Mouse (Mus musculus) liver, embryonic 14.5 days (tissue): ENCODE data around the gene Arxes2. TPM values are rescaled to one million over a fixed set of nuclear protein-coding genes. Genes with fewer than 3 reads are reported as not detected.
A peak's percentile ranks its signal among the peaks of the same experiment; 100 is the strongest.
"Not testable (repeated sequence)": the region's sequence is repeated elsewhere in the genome, so short reads cannot be mapped to it uniquely, and the experiment has no call there.

Experiments used
- ATAC-seq: fragments of 200-750 bp; cut with Nextera tagmentation; 2 replicates; pipeline ENCODE4 v1.8.0; 2017; ENCODE audit warnings: moderate number of reproducible peaks, mild to moderate bottlenecking, moderate library complexity; ENCODE audit not compliant: insufficient read depth
- DNase-seq, 3 experiments: peaks; one replicate each; pipeline ENCODE4 v3.0.0-alpha.2; 2012 to 2013; ENCODE audit warnings: low read depth in 3 of 3, low spot score in 3 of 3
- H3K27ac ChIP-seq: fragments of 300-500 bp; sonication (generic); 2 replicates; pipeline ENCODE4 v1.5.1; 2014; ENCODE audit warnings: moderate library complexity, mild to moderate bottlenecking, control low read depth, inconsistent platforms
- H3K27me3 ChIP-seq: fragments of 300-500 bp; sonication (generic); 2 replicates; pipeline ENCODE4 v1.6.1; 2014; ENCODE audit warnings: mild to moderate bottlenecking, low read length, moderate library complexity; ENCODE audit not compliant: control insufficient read depth, insufficient read depth
- H3K36me3 ChIP-seq: fragments of 300-500 bp; sonication (generic); replicated peaks from 2 replicates; pipeline ENCODE4 v1.6.1; 2014; ENCODE audit warnings: low read depth; ENCODE audit not compliant: control insufficient read depth, insufficient read depth
- H3K4me1 ChIP-seq, 2 experiments: fragments of 200-500 bp in 1 of 2; fragments of 300-500 bp in 1 of 2; sonication (generic) in 1 of 2; replicated peaks; 2 replicates each; pipeline ENCODE4 v1.6.1; 2012 to 2014; ENCODE audit warnings: antibody characterized with exemption in 1 of 2, inconsistent platforms in 1 of 2, low read length in 1 of 2; ENCODE audit not compliant: control insufficient read depth in 2 of 2, insufficient read depth in 2 of 2
- H3K4me2 ChIP-seq: fragments of 300-500 bp; sonication (generic); 2 replicates; pipeline ENCODE4 v1.6.1; 2014; ENCODE audit warnings: low read depth, mild to moderate bottlenecking, control low read depth, moderate library complexity
- H3K4me3 ChIP-seq, 2 experiments: fragments of 200-500 bp in 1 of 2; fragments of 300-500 bp in 1 of 2; sonication (generic) in 1 of 2; 2 replicates each; pipeline ENCODE4 v1.5.1; 2012 to 2014; ENCODE audit warnings: low read depth in 2 of 2, low read length in 2 of 2, mild to moderate bottlenecking in 2 of 2, control low read depth in 1 of 2, inconsistent platforms in 1 of 2, moderate library complexity in 1 of 2; ENCODE audit not compliant: insufficient read depth in 1 of 2
- H3K9ac ChIP-seq: fragments of 300-500 bp; sonication (generic); replicated peaks from 2 replicates; pipeline ENCODE4 v1.6.1; 2014; ENCODE audit warnings: mild to moderate bottlenecking, control low read depth, moderate library complexity
- H3K9me3 ChIP-seq: fragments of 300-500 bp; sonication (generic); 2 replicates; pipeline ENCODE4 v1.6.1; 2016; ENCODE audit warnings: low read length, mixed read lengths; ENCODE audit not compliant: control insufficient read depth
- CTCF ChIP-seq: IDR thresholded peaks from 2 replicates; pipeline ENCODE4 v1.5.1; 2016; ENCODE audit warnings: antibody characterized with exemption, low read depth, control low read depth
- EP300 ChIP-seq: IDR thresholded peaks from 2 replicates; pipeline ENCODE4 v1.6.1; 2016; ENCODE audit warnings: antibody characterized with exemption, low read depth
- WGBS: fragments of 180-500 bp; shearing (Covaris S2); extraction: QIAGEN DNeasy Blood & Tissue Kit; methylation state at CpG from one replicate; pipeline ENCODE4 v1.1.7; 2014; ENCODE audit not compliant: insufficient replicate concordance; 5-methylcytosine and 5-hydroxymethylcytosine counted together
- polyA plus RNA-seq, 2 experiments: library from polyadenylated mRNA; depleted of rRNA in 1 of 2; stranded (reverse) in 1 of 2; unstranded in 1 of 2; fragments of >200 nt; fragmentation: Nextera tagmentation in 1 of 2; extraction: Ambion mirVana in 1 of 2; gene quantifications; 2 replicates each; pipeline versions ENCODE4 v1.2.1 to v1.2.3; 2012 to 2014

Arxes2 gene
- polyA plus RNA-seq, 2 experiments, result 8.3 to 15.9 TPM

DNA sequence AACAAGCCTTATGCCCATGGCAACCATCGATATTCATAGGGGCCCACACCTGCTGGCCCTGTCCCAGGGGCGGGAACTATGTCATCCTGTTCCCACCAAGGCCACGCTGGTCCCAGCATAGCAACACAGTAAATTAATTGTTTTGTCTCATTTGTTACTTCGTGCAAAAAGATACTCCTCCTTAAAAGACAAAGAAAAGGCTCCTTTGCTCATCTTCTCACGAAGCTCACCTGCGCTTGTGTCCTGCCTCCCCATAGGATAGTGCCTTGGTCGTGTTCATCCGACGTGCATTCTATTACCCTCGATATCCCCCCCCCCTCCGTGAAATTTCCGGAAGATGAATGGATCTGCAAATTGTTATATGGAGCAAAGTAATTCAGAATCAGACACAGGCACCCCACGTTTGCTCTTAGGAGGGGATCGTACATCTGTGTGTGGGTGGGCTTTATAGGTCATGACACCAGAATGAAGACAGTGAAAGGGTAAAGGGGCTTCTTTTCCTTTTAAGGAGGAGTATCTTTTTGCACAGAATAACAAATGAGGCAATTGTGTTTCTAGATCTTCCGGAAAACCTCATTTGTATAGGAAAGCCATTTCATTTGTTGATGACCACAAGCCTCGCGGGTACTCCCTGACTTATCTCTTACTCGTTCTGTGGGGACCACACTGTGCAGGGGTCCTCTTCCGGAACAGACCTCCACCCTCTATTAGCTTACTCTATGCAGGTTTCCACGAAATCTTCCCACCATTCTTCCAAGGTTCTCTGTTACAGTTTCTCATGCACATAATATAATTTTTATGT lies 19.0 kb upstream of the Arxes2 start:
- DNase-seq, result no peak
- no peak overlapping the region for H3K4me2 ChIP-seq
- no peaks in the 10 kb centered on the region for H3K36me3 ChIP-seq
- no peaks in the 10 kb centered on the region for H3K27me3 ChIP-seq
- H3K9ac ChIP-seq, result no peak overlapping the region
- 54% methylated on average over 20 of the region's 20 CpGs for WGBS
- H3K4me1 ChIP-seq, result no peaks in the 10 kb centered on the region
- TF ChIP-seq CTCF, result no peak
- TF ChIP-seq EP300, result no peak
- ATAC-seq, result no peak
- no peak overlapping the region for H3K4me3 ChIP-seq
- no peaks in the 10 kb centered on the region for H3K9me3 ChIP-seq
- no peak overlapping the region for H3K27ac ChIP-seq

DNA sequence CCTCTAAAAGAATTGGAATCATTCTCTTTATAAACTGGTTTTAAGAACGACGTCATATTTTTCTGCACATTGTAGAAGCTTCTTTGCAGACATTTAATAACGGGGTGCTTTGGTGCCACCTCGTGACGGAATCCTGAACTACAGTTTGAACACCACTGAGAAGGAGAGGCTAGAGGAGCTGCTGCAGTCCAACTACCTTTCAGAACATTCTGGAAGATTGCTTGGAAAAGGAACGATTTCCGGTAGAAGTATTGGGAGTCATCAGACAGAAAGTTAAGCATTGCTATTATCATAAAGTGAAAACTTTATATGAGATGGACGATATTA lies 18.4 kb upstream of the Arxes2 start:
- Histone ChIP-seq H3K4me1 (no peaks in the 10 kb centered on the region), H3K27me3 (no peaks in the 10 kb centered on the region), H3K4me2 (no peak overlapping the region), H3K4me3 (no peak overlapping the region), H3K36me3 (no peaks in the 10 kb centered on the region), H3K27ac (no peak overlapping the region), H3K9me3 (no peaks in the 10 kb centered on the region), H3K9ac (no peak overlapping the region)
- ATAC-seq (no peak), DNase-seq (peak; percentile 7 to 17 (median 13))
- TF ChIP-seq CTCF (peak; percentile 51), EP300 (no peak)
- WGBS, result 16% methylated on average over 8 of the region's 8 CpGs

DNA sequence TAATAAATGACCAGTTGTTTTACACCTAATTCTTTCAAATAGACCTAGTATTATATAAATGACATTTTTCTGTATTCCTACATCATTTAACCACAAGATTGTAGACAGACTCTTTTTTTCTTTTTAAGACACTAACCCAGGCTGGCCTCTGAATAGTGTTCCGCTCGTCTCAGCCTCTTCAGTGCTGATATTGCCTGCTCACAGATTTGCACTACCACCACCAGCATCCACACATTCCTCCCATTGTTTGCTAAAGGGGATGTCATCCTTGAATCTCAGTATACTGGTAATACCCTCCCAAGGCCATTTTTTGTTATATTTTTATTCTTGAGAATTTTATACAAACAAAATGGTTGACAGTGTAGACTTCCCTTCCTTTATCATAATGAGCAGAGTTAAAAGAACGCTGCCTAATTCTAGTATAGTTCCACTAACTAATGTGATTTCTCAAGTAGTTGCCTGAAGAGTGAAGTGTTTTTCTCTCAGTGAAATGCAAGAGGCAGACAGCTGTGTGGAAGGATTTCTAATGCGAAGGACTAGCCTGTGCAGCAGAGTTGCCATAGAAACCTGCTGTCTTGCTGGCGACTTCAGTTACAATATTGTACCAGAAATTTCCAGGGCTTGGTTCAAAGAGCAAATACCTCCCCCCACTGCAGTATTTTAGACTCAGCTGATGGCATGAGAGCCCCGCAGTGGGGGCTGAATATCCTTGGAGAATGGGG lies 8.9 kb upstream of the Arxes2 start:
- no peaks in the 10 kb centered on the region for H3K4me1 ChIP-seq
- H3K9me3 ChIP-seq, result no peaks in the 10 kb centered on the region
- H3K4me2 ChIP-seq, result no peak overlapping the region
- no peak overlapping the region for H3K9ac ChIP-seq
- no peak for ATAC-seq
- H3K27ac ChIP-seq, result no peak overlapping the region
- no peak for DNase-seq
- WGBS, result 61% methylated on average over 6 of the region's 6 CpGs
- no peaks in the 10 kb centered on the region for H3K27me3 ChIP-seq
- no peak overlapping the region for H3K4me3 ChIP-seq
- no peak for TF ChIP-seq CTCF
- TF ChIP-seq EP300, result no peak
- no peaks in the 10 kb centered on the region for H3K36me3 ChIP-seq

DNA sequence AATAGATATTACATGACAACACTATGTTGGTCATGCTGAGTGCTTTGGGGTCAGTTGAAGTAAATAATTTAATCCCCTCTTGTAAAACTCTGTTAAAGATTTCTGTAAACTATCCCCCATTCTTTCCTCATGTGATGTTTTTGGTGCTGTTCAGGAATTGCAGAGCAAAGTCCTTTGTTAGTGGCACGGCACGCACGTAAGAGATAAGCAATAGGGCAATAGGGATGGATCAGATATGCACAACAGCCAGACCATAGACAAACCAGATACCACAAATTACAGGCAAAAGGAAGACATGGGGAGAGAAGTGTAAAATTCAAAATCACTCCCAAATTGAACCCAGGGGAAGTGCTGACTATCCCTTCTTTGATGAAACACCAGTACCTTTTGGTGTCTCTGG lies 7.4 kb upstream of the Arxes2 start:
- TF ChIP-seq EP300 (no peak), CTCF (no peak)
- H3K27ac ChIP-seq, result no peak overlapping the region
- no peak overlapping the region for H3K4me3 ChIP-seq
- DNase-seq, result no peak
- H3K27me3 ChIP-seq, result no peaks in the 10 kb centered on the region
- 45% methylated on average over 3 of the region's 3 CpGs for WGBS
- no peaks in the 10 kb centered on the region for H3K4me1 ChIP-seq
- H3K36me3 ChIP-seq, result no peaks in the 10 kb centered on the region
- no peak for ATAC-seq
- H3K4me2 ChIP-seq, result no peak overlapping the region
- H3K9ac ChIP-seq, result no peak overlapping the region
- H3K9me3 ChIP-seq, result no peaks in the 10 kb centered on the region

GRCm38 (mm10) chrX:135990661-135991060 lies 3.0 kb upstream of the Arxes2 start:
- H3K36me3 ChIP-seq, result no peaks in the 10 kb centered on the region
- WGBS, result 63% methylated on average over 2 of the region's 2 CpGs
- no peak overlapping the region for H3K4me2 ChIP-seq
- H3K9me3 ChIP-seq, result no peaks in the 10 kb centered on the region
- no peaks in the 10 kb centered on the region for H3K4me1 ChIP-seq
- no peak for ATAC-seq
- DNase-seq, result no peak
- no peak overlapping the region for H3K27ac ChIP-seq
- TF ChIP-seq EP300 (no peak), CTCF (no peak)
- H3K27me3 ChIP-seq, result no peaks in the 10 kb centered on the region
- H3K4me3 ChIP-seq, result no peak overlapping the region
- no peak overlapping the region for H3K9ac ChIP-seq

- H3K4me3 ChIP-seq, H3K4me1 ChIP-seq, H3K27me3 ChIP-seq, H3K9me3 ChIP-seq, H3K36me3 ChIP-seq, DNase-seq, H3K4me2 ChIP-seq, H3K9ac ChIP-seq, H3K27ac ChIP-seq: not testable (repeated sequence)
- peak; percentile 62 for ATAC-seq
- 35% methylated on average over 2 of the region's 3 CpGs for WGBS
Observed at GRCm38 (mm10) chrX:135993192-135993594, 431 bp upstream of the Arxes2 start.
